Mouse (Mus musculus): ENCODE results near the gene Spata25.
"Not testable (repeated sequence)": the region's sequence is repeated elsewhere in the genome, so short reads cannot be mapped to it uniquely, and the experiment has no call there.

DNA sequence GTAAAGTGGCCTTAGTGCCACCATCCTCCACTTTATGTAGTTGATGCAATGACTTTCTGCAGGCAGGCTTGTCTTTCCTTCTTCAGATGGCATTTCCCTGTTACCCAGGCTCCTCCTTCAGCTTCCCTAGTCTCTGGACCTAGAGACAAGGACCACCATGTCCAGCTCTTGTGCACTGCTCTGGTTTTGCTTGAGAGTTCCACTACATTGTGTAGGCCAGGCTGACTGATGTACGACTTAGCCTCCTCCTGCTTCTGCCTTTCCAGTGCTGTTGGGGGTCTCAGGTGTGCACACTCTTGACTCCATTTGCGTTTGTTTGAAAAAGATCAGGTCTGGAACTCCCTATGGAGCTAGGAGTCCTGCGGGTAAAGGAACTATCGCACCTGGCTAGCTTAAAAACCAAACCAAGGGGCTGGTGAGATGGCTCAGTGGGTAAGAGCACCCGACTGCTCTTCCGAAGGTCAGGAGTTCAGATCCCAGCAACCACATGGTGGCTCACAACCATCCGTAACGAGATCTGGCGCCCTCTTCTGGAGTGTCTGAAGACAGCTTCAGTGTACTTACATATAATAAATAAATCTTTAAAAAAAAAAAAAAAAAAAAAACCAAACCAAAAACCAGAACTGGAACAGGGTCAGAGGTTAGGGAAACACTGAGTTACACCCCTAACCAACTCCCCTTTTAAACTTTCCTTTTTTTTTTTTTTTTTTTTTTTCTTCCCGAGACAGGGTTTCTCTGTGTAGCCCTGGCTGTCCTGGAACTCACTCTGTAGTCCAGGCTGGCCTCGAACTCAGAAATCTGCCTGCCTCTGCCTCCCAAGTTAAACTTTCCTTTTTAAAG lies 49.3 kb upstream of the Spata25 start:
- peak; percentile 95 for TF ChIP-seq ZNF384 (IDR thresholded peaks at IDR 0.05; ENCODE audit: low read depth, low read length)
- not testable (repeated sequence) for TF ChIP-seq MAFK (IDR thresholded peaks at IDR 0.05; ENCODE audit: insufficient read depth, low read depth, low read length)

All from ES-E14 (cell line).